In the genomic region with DNA sequence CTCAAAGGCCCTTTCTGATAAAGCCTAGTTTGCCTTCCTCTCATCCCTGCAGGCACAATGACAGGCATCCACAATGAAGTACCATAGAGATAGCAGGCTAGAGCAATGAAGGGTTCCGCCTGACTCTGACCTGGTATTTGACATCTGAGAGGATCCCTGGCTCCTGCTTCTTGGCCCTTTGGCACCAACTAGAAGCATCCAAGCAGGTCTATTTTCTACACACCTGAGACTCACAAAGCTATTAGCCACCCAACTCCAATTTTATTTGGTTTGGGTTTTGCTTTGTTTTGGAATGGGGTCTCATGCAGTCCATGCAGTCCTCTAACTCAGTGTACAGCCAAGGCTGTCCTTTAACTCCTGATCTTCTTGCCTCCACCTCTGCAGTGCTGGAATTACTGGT, we compare ENCODE assay signal across 27 mouse cellular contexts. TPM values are rescaled to one million over a fixed set of nuclear protein-coding genes. Genes with fewer than 3 reads are reported as not detected.
"Had no signal": no experiment of that assay in that cellular context is flagged by ENCODE, and none has a peak within 500 bp of the region (broad histone marks: within the 10 kb centered on the region; RNA-seq: fewer than 3 reads in every experiment).

No protein-coding gene starts in this region.

- H3K4me2 ChIP-seq: embryonic facial prominence, embryonic 12.5 days; embryonic facial prominence, embryonic 13.5 days; embryonic facial prominence, embryonic 15.5 days; forebrain, embryonic 12.5 days; forebrain, embryonic 13.5 days; forebrain, embryonic 15.5 days had no signal

- H3K27me3 ChIP-seq: embryonic facial prominence, embryonic 12.5 days; embryonic facial prominence, embryonic 15.5 days; forebrain, embryonic 12.5 days; forebrain, embryonic 13.5 days; forebrain, embryonic 15.5 days had no signal

- H3K36me3 ChIP-seq: embryonic facial prominence, embryonic 10.5 days; embryonic facial prominence, embryonic 12.5 days; embryonic facial prominence, embryonic 13.5 days; embryonic facial prominence, embryonic 15.5 days; forebrain, embryonic 10.5 days; forebrain, embryonic 12.5 days; forebrain, embryonic 15.5 days had no signal

- H3K9ac ChIP-seq: embryonic facial prominence, embryonic 12.5 days; embryonic facial prominence, embryonic 13.5 days; embryonic facial prominence, embryonic 15.5 days; forebrain, embryonic 12.5 days; forebrain, embryonic 13.5 days; forebrain, embryonic 15.5 days; forebrain, postnatal 0 days had no signal

- H3K4me1 ChIP-seq: embryonic facial prominence, embryonic 12.5 days; embryonic facial prominence, embryonic 13.5 days; embryonic facial prominence, embryonic 15.5 days; forebrain, embryonic 12.5 days; forebrain, embryonic 13.5 days; forebrain, embryonic 15.5 days had no signal

- H3K27ac ChIP-seq: embryonic facial prominence, embryonic 10.5 days; embryonic facial prominence, embryonic 12.5 days; embryonic facial prominence, embryonic 13.5 days; embryonic facial prominence, embryonic 15.5 days; forebrain, embryonic 10.5 days; forebrain, embryonic 12.5 days; forebrain, embryonic 13.5 days; forebrain, embryonic 15.5 days; gastrocnemius, adult 2 months; heart, adult 2 months had no signal

- ATAC-seq: forebrain, embryonic 13.5 days; forebrain, embryonic 14.5 days; forebrain, embryonic 15.5 days; forebrain, embryonic 16.5 days; forebrain, postnatal 0 days had no signal

- H3K9me3 ChIP-seq: embryonic facial prominence, embryonic 12.5 days; embryonic facial prominence, embryonic 13.5 days; embryonic facial prominence, embryonic 15.5 days; forebrain, embryonic 12.5 days; forebrain, embryonic 13.5 days; forebrain, embryonic 15.5 days had no signal

- H3K4me3 ChIP-seq: embryonic facial prominence, embryonic 10.5 days; embryonic facial prominence, embryonic 12.5 days; embryonic facial prominence, embryonic 13.5 days; embryonic facial prominence, embryonic 15.5 days; erythroblast, embryonic 14.5 days; forebrain, embryonic 10.5 days; forebrain, embryonic 12.5 days; forebrain, embryonic 13.5 days; forebrain, embryonic 15.5 days; gastrocnemius, adult 2 months; heart, adult 2 months had no signal

- DNase-seq: cerebellum, adult 2 months; cerebellum, adult 8-10 months; cerebellum, adult 9-11 months; cerebellum, postnatal 10 days; cerebellum, postnatal 14 days; cerebellum, postnatal 25 days; cerebellum, postnatal 36 days; embryo, embryonic 11 days; forebrain, postnatal 0 days; gastrocnemius, adult 2 months; gastrocnemius, postnatal 10 days; gastrocnemius, postnatal 14 days; gastrocnemius, postnatal 25 days; gastrocnemius, postnatal 36 days; heart, adult 18-20 months; heart, adult 2 months had no signal

RNA-seq across cellular contexts. Expression of gene Ptprj, which starts 7.7 kb away (rescaled TPM):
- polyA plus RNA-seq: erythroblast, embryonic 14.5 days had no signal
